Mouse (Mus musculus): ENCODE measurements around the gene Cavin2.

DNA sequence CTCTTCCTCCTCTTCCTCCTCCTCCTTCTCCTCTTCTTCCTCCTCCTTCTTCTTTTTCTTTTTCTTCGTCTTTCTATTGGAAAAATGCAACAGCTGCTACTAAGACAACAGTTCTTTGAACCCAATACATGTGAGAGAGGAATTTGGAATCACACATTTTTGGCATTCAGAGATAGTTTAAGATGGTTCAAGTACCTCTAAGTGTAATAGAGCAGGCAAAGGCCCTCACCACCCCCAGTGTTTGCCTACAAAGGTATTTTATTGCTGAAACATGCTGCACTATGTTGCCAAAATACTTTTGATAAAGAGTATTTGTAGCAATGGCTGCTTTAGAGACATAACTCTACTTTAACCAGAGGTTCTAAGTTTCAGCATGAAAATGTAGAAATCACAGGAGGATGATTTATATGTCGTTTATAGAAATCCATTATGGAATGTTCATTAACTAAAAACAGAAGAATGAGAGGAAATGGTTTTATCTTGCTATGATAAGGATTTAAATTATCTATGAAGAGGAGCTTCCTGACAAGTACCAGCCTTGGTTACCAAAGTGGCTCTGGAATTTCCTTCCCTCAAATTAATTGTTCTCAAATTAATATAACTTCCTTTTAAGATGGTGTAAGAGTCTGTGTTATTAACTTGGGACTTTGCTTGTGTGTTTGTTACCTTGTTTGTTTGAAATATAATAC lies 10.9 kb upstream of the Cavin2 start:
- TF ChIP-seq CTCF (IDR thresholded peaks at IDR 0.05; ENCODE audit: extremely low read depth, insufficient read length, insufficient replicate concordance, low read depth, low read length) (no peak), POLR2A (IDR thresholded peaks at IDR 0.05; ENCODE audit: low read depth, low read length) (no peak)
